Mouse (Mus musculus): ENCODE data around the gene Fam214a.
A peak's percentile ranks its signal among the peaks of the same experiment; 100 is the strongest.

Fam214a gene

GRCm38 (mm10) chr9:75024089-75024488, 71.4 kb downstream of the Fam214a start:
- no peak for DNase-seq (ENCODE audit: low read depth in 2 of 2, low spot score in 2 of 2)

GRCm38 (mm10) chr9:75025689-75026088, 73.0 kb downstream of the Fam214a start:
- DNase-seq (ENCODE audit: low read depth in 2 of 2, low spot score in 2 of 2): no peak

GRCm38 (mm10) chr9:75032408-75032807, 79.7 kb downstream of the Fam214a start:
- no peak for DNase-seq (ENCODE audit: low read depth in 2 of 2, low spot score in 2 of 2)

- no peak for DNase-seq (ENCODE audit: low read depth in 2 of 2, low spot score in 2 of 2)
Measured at GRCm38 (mm10) chr9:75033141-75033540, 80.5 kb downstream of the Fam214a start.

- no peak for DNase-seq (ENCODE audit: low read depth in 2 of 2, low spot score in 2 of 2)
Measured at GRCm38 (mm10) chr9:75034691-75035090, 82.0 kb downstream of the Fam214a start.

GRCm38 (mm10) chr9:75035944-75036343, 83.3 kb downstream of the Fam214a start:
- no peak for DNase-seq (ENCODE audit: low read depth in 2 of 2, low spot score in 2 of 2)

- peak; percentile 64 to 69 for DNase-seq (ENCODE audit: low read depth in 2 of 2, low spot score in 2 of 2)
Measured at GRCm38 (mm10) chr9:75037451-75038356, 85.0 kb downstream of the Fam214a start, which contains the start of gene Arpp19. Gene Arpp19, plus strand, starts transcription at chr9:75037614.

- no peak for DNase-seq (ENCODE audit: low read depth in 2 of 2, low spot score in 2 of 2)
Measured at GRCm38 (mm10) chr9:75038357-75038688, 85.6 kb downstream of the Fam214a start.

- no peak for DNase-seq (ENCODE audit: low read depth in 2 of 2, low spot score in 2 of 2)
Measured at GRCm38 (mm10) chr9:75040566-75040965, 87.9 kb downstream of the Fam214a start.

- no peak for DNase-seq (ENCODE audit: low read depth in 2 of 2, low spot score in 2 of 2)
Measured at GRCm38 (mm10) chr9:75041840-75042525, 89.3 kb downstream of the Fam214a start.

- DNase-seq (ENCODE audit: low read depth in 2 of 2, low spot score in 2 of 2): no peak
Measured at GRCm38 (mm10) chr9:75043191-75043590, 90.5 kb downstream of the Fam214a start.

GRCm38 (mm10) chr9:75047079-75047478, 94.4 kb downstream of the Fam214a start:
- no peak for DNase-seq (ENCODE audit: low read depth in 2 of 2, low spot score in 2 of 2)

GRCm38 (mm10) chr9:75049100-75049499, 96.4 kb downstream of the Fam214a start:
- no peak for DNase-seq (ENCODE audit: low read depth in 2 of 2, low spot score in 2 of 2)

GRCm38 (mm10) chr9:75050003-75050402, 97.3 kb downstream of the Fam214a start:
- peak; percentile 58 to 68 for DNase-seq (ENCODE audit: low read depth in 2 of 2, low spot score in 2 of 2)

GRCm38 (mm10) chr9:75051841-75052240, 99.2 kb downstream of the Fam214a start:
- DNase-seq (ENCODE audit: low read depth in 2 of 2, low spot score in 2 of 2): no peak

- DNase-seq (ENCODE audit: low read depth in 2 of 2, low spot score in 2 of 2): no peak
Measured at GRCm38 (mm10) chr9:75055046-75055445, 102.4 kb downstream of the Fam214a start.

GRCm38 (mm10) chr9:75064678-75065331, 112.1 kb downstream of the Fam214a start:
- no peak for DNase-seq (ENCODE audit: low read depth in 2 of 2, low spot score in 2 of 2)

- DNase-seq (ENCODE audit: low read depth in 2 of 2, low spot score in 2 of 2): no peak
Measured at GRCm38 (mm10) chr9:75070457-75071028, 117.9 kb downstream of the Fam214a start, which contains the start of gene Myo5a. Gene Myo5a, plus strand, starts transcription at chr9:75071015.

GRCm38 (mm10) chr9:75071029-75071705, 118.5 kb downstream of the Fam214a start:
- DNase-seq (ENCODE audit: low read depth in 2 of 2, low spot score in 2 of 2): peak; percentile 44 to 59

GRCm38 (mm10) chr9:75071706-75072192, 119.1 kb downstream of the Fam214a start:
- peak; percentile 6 to 17 for DNase-seq (ENCODE audit: low read depth in 2 of 2, low spot score in 2 of 2)

GRCm38 (mm10) chr9:75072361-75072760, 119.7 kb downstream of the Fam214a start:
- DNase-seq (ENCODE audit: low read depth in 2 of 2, low spot score in 2 of 2): no peak
